Mouse (Mus musculus): ENCODE measurements around the gene Gm49358.

- TF ChIP-seq TAL1 (IDR thresholded peaks at IDR 0.05; ENCODE audit: low read length) (no peak), GATA1 (IDR thresholded peaks at IDR 0.05; ENCODE audit: low read length) (no peak)
Observed at GRCm38 (mm10) chr10:86825871-86826522, 62.2 kb downstream of the Gm49358 start.

All from erythroblast, embryonic 14.5 days (primary cell).